Mouse (Mus musculus) embryonic fibroblast, embryonic 13.5 days (primary cell): Measurements from ENCODE around the gene Zbp1. TPM values are rescaled to one million over a fixed set of nuclear protein-coding genes. Genes with fewer than 3 reads are reported as not detected.

ENCODE experiments used
- H3K27ac ChIP-seq: 2 replicates; pipeline ENCODE4 v1.5.1; 2012; ENCODE audit warnings: low read length, control low read depth, inconsistent platforms; ENCODE audit not compliant: insufficient read depth
- H3K4me1 ChIP-seq: 2 replicates; pipeline ENCODE4 v1.6.1; 2011; ENCODE audit warnings: low read length; ENCODE audit not compliant: control insufficient read depth, insufficient read depth
- H3K4me3 ChIP-seq: 2 replicates; pipeline ENCODE4 v1.5.1; 2011; ENCODE audit warnings: mild to moderate bottlenecking, control low read depth, low read length; ENCODE audit not compliant: insufficient read depth
- CTCF ChIP-seq: IDR thresholded peaks from 2 replicates; pipeline ENCODE4 v1.5.1; 2011; ENCODE audit warnings: mild to moderate bottlenecking, control low read depth, low read length, moderate library complexity, borderline replicate concordance; ENCODE audit not compliant: insufficient read depth
- POLR2A ChIP-seq: IDR thresholded peaks from 2 replicates; pipeline ENCODE4 v1.6.1; 2011; ENCODE audit warnings: low read depth, mild to moderate bottlenecking, control low read depth, low read length, moderate library complexity
- polyA plus RNA-seq: library from polyadenylated mRNA; stranded (reverse); fragments of >200 nt; gene quantifications from 2 replicates; pipeline ENCODE4 v1.2.4, GENCODE M21; 2011; ENCODE audit warnings: low read depth; ENCODE audit not compliant: missing spikeins, insufficient read length

Zbp1 gene
- polyA plus RNA-seq, 1 experiment, result 5.6 TPM

- TF ChIP-seq POLR2A, result no peak
- TF ChIP-seq CTCF, result no peak
- Histone ChIP-seq H3K4me3 (no peak overlapping the region), H3K4me1 (no peaks in the 10 kb centered on the region), H3K27ac (no peak overlapping the region)
These were observed 45.7 kb downstream of the Zbp1 start for GRCm38 (mm10) chr2:173173008-173173407.

- Histone ChIP-seq H3K4me1 (no peaks in the 10 kb centered on the region), H3K27ac (no peak overlapping the region), H3K4me3 (no peak overlapping the region)
- no peak for TF ChIP-seq POLR2A
- TF ChIP-seq CTCF, result no peak
These were observed 46.3 kb downstream of the Zbp1 start for GRCm38 (mm10) chr2:173172386-173172785.

- no peak overlapping the region for H3K4me3 ChIP-seq
- H3K27ac ChIP-seq, result no peak overlapping the region
- TF ChIP-seq CTCF (no peak), POLR2A (no peak)
- H3K4me1 ChIP-seq, result no peaks in the 10 kb centered on the region
These were observed 46.8 kb downstream of the Zbp1 start for GRCm38 (mm10) chr2:173171956-173172355.

GRCm38 (mm10) chr2:173171470-173171869, 47.3 kb downstream of the Zbp1 start:
- H3K27ac ChIP-seq, result no peak overlapping the region
- H3K4me1 ChIP-seq, result no peaks in the 10 kb centered on the region
- TF ChIP-seq POLR2A (no peak), CTCF (no peak)
- H3K4me3 ChIP-seq, result no peak overlapping the region

- Histone ChIP-seq H3K4me1 (no peaks in the 10 kb centered on the region), H3K4me3 (no peak overlapping the region), H3K27ac (no peak overlapping the region)
- no peak for TF ChIP-seq POLR2A
- no peak for TF ChIP-seq CTCF
These were observed 48.0 kb downstream of the Zbp1 start for GRCm38 (mm10) chr2:173170715-173171114.

GRCm38 (mm10) chr2:173170081-173170480, 48.6 kb downstream of the Zbp1 start:
- Histone ChIP-seq H3K4me3 (no peak overlapping the region), H3K27ac (no peak overlapping the region)

GRCm38 (mm10) chr2:173168411-173168851, 50.3 kb downstream of the Zbp1 start:
- Histone ChIP-seq H3K4me1 (no peaks in the 10 kb centered on the region), H3K27ac (no peak overlapping the region), H3K4me3 (no peak overlapping the region)
- TF ChIP-seq CTCF (no peak), POLR2A (no peak)

More at GRCm38 (mm10) chr2:173170081-173170480, 48.6 kb downstream of the Zbp1 start:
- no peaks in the 10 kb centered on the region for H3K4me1 ChIP-seq
- TF ChIP-seq CTCF (no peak), POLR2A (no peak)

- Histone ChIP-seq H3K27ac (no peak overlapping the region), H3K4me3 (no peak overlapping the region), H3K4me1 (no peaks in the 10 kb centered on the region)
- TF ChIP-seq POLR2A (no peak), CTCF (no peak)
These were observed 53.4 kb downstream of the Zbp1 start for GRCm38 (mm10) chr2:173165357-173165756.

- no peak for TF ChIP-seq POLR2A
- TF ChIP-seq CTCF, result no peak
- H3K4me1 ChIP-seq, result no peaks in the 10 kb centered on the region
- H3K27ac ChIP-seq, result no peak overlapping the region
- no peak overlapping the region for H3K4me3 ChIP-seq
These were observed 53.8 kb downstream of the Zbp1 start for GRCm38 (mm10) chr2:173164946-173165345.

- TF ChIP-seq CTCF (peak; percentile 38), POLR2A (no peak)
- Histone ChIP-seq H3K27ac (no peak overlapping the region), H3K4me3 (no peak overlapping the region), H3K4me1 (no peaks in the 10 kb centered on the region)
These were observed 54.4 kb downstream of the Zbp1 start for GRCm38 (mm10) chr2:173164358-173164757.

- Histone ChIP-seq H3K27ac (no peak overlapping the region), H3K4me1 (no peaks in the 10 kb centered on the region), H3K4me3 (no peak overlapping the region)
- no peak for TF ChIP-seq CTCF
- no peak for TF ChIP-seq POLR2A
These were observed 55.3 kb downstream of the Zbp1 start for GRCm38 (mm10) chr2:173163380-173163779.
